Mouse (Mus musculus) cortical plate, adult 2 months (tissue): ENCODE data around the gene Hes7. TPM values are rescaled to one million over a fixed set of nuclear protein-coding genes. Genes with fewer than 3 reads are reported as not detected.
A peak's percentile ranks its signal among the peaks of the same experiment; 100 is the strongest.

ENCODE experiments used
- H3K27ac ChIP-seq: fragments of 200-500 bp; 2 replicates; pipeline ENCODE4 v1.5.1; 2012; ENCODE audit warnings: low read length, control low read depth, inconsistent platforms; ENCODE audit not compliant: insufficient read depth
- H3K4me1 ChIP-seq: fragments of 200-500 bp; 2 replicates; pipeline ENCODE4 v1.6.1; 2011; ENCODE audit warnings: low read length; ENCODE audit not compliant: control insufficient read depth, insufficient read depth
- H3K4me3 ChIP-seq: fragments of 200-500 bp; 2 replicates; pipeline ENCODE4 v1.5.1; 2011; ENCODE audit warnings: mild to moderate bottlenecking, low read length, control low read depth; ENCODE audit not compliant: insufficient read depth
- CTCF ChIP-seq: fragments of 200-500 bp; IDR thresholded peaks from 2 replicates; pipeline ENCODE4 v1.5.1; 2011; ENCODE audit warnings: mild to moderate bottlenecking, control low read depth, low read length; ENCODE audit not compliant: insufficient read depth; ENCODE audit errors: extremely low read depth
- POLR2A ChIP-seq: fragments of 200-500 bp; IDR thresholded peaks from 2 replicates; pipeline ENCODE4 v1.6.1; 2011; ENCODE audit warnings: mild to moderate bottlenecking, low read length, control low read depth; ENCODE audit not compliant: insufficient read depth; ENCODE audit errors: extremely low read depth
- polyA plus RNA-seq: library from polyadenylated mRNA; depleted of rRNA; stranded (reverse); fragments of >200 nt; gene quantifications from 2 replicates; pipeline ENCODE4 v1.2.3, GENCODE M21; 2012

Gene Hes7
- polyA plus RNA-seq, 1 experiment, result 0.50 TPM

- H3K4me3 ChIP-seq, result no peak overlapping the region
- no peak overlapping the region for H3K27ac ChIP-seq
- H3K4me1 ChIP-seq, result no peaks in the 10 kb centered on the region
- no peak for TF ChIP-seq POLR2A
- TF ChIP-seq CTCF, result no peak
Observed at GRCm38 (mm10) chr11:69107676-69108075, 12.5 kb upstream of the Hes7 start.

GRCm38 (mm10) chr11:69108223-69108622 is 12.0 kb upstream of the Hes7 start:
- TF ChIP-seq POLR2A (no peak), CTCF (no peak)
- no peak overlapping the region for H3K4me3 ChIP-seq

GRCm38 (mm10) chr11:69109032-69109900 is 10.9 kb upstream of the Hes7 start:
- Histone ChIP-seq H3K4me3 (no peak overlapping the region), H3K27ac (no peak overlapping the region), H3K4me1 (no peaks in the 10 kb centered on the region)
- TF ChIP-seq POLR2A (0 out of 2 replicates have a peak, but pooled peaks have one; percentile 0), CTCF (no peak)

More at GRCm38 (mm10) chr11:69108223-69108622, 12.0 kb upstream of the Hes7 start:
- H3K27ac ChIP-seq, result no peak overlapping the region
- H3K4me1 ChIP-seq, result no peaks in the 10 kb centered on the region

GRCm38 (mm10) chr11:69110319-69111046 is 9.7 kb upstream of the Hes7 start:
- Histone ChIP-seq H3K4me3 (peak overlapping the region; percentile 21), H3K4me1 (no peaks in the 10 kb centered on the region), H3K27ac (no peak overlapping the region)
- no peak for TF ChIP-seq CTCF
- peak; percentile 47; the same call in 1 of the 2 replicates for TF ChIP-seq POLR2A

- TF ChIP-seq CTCF (no peak), POLR2A (0 out of 2 replicates have a peak, but pooled peaks have one; percentile 0)
- H3K4me1 ChIP-seq, result no peaks in the 10 kb centered on the region
- H3K4me3 ChIP-seq, result peak overlapping the region; percentile 21
- no peak overlapping the region for H3K27ac ChIP-seq
Observed at GRCm38 (mm10) chr11:69111051-69111810, 9.0 kb upstream of the Hes7 start.

- no peaks in the 10 kb centered on the region for H3K4me1 ChIP-seq
- peak overlapping the region; percentile 37 for H3K4me3 ChIP-seq
- peak overlapping the region; percentile 38; the same call in 1 of the 2 replicates for H3K27ac ChIP-seq
Observed at GRCm38 (mm10) chr11:69111865-69112264, 8.3 kb upstream of the Hes7 start.

GRCm38 (mm10) chr11:69114018-69114417 is 6.2 kb upstream of the Hes7 start:
- Histone ChIP-seq H3K27ac (no peak overlapping the region), H3K4me3 (no peak overlapping the region), H3K4me1 (no peaks in the 10 kb centered on the region)
- TF ChIP-seq CTCF, result no peak
- no peak for TF ChIP-seq POLR2A

More at GRCm38 (mm10) chr11:69111865-69112264, 8.3 kb upstream of the Hes7 start:
- TF ChIP-seq POLR2A (peak; percentile 38; the same call in 1 of the 2 replicates), CTCF (no peak)

GRCm38 (mm10) chr11:69114621-69115020 is 5.6 kb upstream of the Hes7 start:
- no peak for TF ChIP-seq CTCF
- TF ChIP-seq POLR2A, result no peak
- H3K27ac ChIP-seq, result no peak overlapping the region
- H3K4me3 ChIP-seq, result no peak overlapping the region
- H3K4me1 ChIP-seq, result no peaks in the 10 kb centered on the region

GRCm38 (mm10) chr11:69116843-69117242 is 3.4 kb upstream of the Hes7 start:
- Histone ChIP-seq H3K4me1 (no peaks in the 10 kb centered on the region), H3K27ac (no peak overlapping the region), H3K4me3 (no peak overlapping the region; the same call in 1 of the 2 replicates)
- TF ChIP-seq CTCF, result no peak
- no peak for TF ChIP-seq POLR2A
